Mouse (Mus musculus) heart, adult 18-20 months (tissue): ENCODE data around the gene Krt13. TPM values are rescaled to one million over a fixed set of nuclear protein-coding genes. Genes with fewer than 3 reads are reported as not detected.

Source experiments
- DNase-seq, 2 experiments: peaks; one replicate each; pipeline ENCODE4 v3.0.0; 2021 to 2022; ENCODE audit warnings: mixed read lengths in 1 of 2
- total RNA-seq, 2 experiments: library from RNA; stranded (reverse); gene quantifications; 2 replicates each; pipeline ENCODE4 v1.2.3; 2021

Krt13 gene
- total RNA-seq, 2 experiments from 2014 or later = not detected

GRCm38 (mm10) chr11:100112935-100113741 is 8.2 kb downstream of the Krt13 start:
- DNase-seq = no peak

GRCm38 (mm10) chr11:100105576-100106122 is 15.7 kb downstream of the Krt13 start, which contains the start of gene Krt36:
Gene Krt36 (minus strand): TSS chr11:100105626.
- DNase-seq = no peak

GRCm38 (mm10) chr11:100102693-100103429 is 18.5 kb downstream of the Krt13 start:
- DNase-seq = no peak

- DNase-seq = no peak
These were observed 21.0 kb downstream of the Krt13 start for GRCm38 (mm10) chr11:100100391-100100790.

- no peak for DNase-seq
These were observed 23.5 kb downstream of the Krt13 start for GRCm38 (mm10) chr11:100097819-100098218.

- DNase-seq = no peak
These were observed 25.2 kb downstream of the Krt13 start, which contains the start of gene Krt35 for GRCm38 (mm10) chr11:100096141-100096540. Gene Krt35 (minus strand): TSS chr11:100096241.

GRCm38 (mm10) chr11:100088378-100089025 is 32.9 kb downstream of the Krt13 start:
- DNase-seq = no peak

GRCm38 (mm10) chr11:100087861-100088260 is 33.5 kb downstream of the Krt13 start, which contains the start of gene Krt32:
Gene Krt32 (minus strand): TSS chr11:100088226.
- no peak for DNase-seq

GRCm38 (mm10) chr11:100073873-100074272 is 47.5 kb downstream of the Krt13 start:
- no peak for DNase-seq

Other genes starting within 250 kb of the Krt13 start
- gene Krtap9-1, start 248.2 kb downstream of the Krt13 start, total RNA-seq = not detected
- not detected for gene Gm11567, start 242.4 kb downstream of the Krt13 start, total RNA-seq
- gene Krtap31-1, start 213.6 kb downstream of the Krt13 start, total RNA-seq = not detected
- not detected for gene Gm11565, start 206.8 kb downstream of the Krt13 start, total RNA-seq
- gene Krtap31-2, start 185.3 kb downstream of the Krt13 start, total RNA-seq = not detected
- not detected for gene Krtap9-5, start 173.1 kb downstream of the Krt13 start, total RNA-seq
- not detected for gene Krtap29-1, start 142.5 kb downstream of the Krt13 start, total RNA-seq
- gene Krtap16-1, start 135.0 kb downstream of the Krt13 start, total RNA-seq = not detected
- gene Krtap17-1, start 127.6 kb downstream of the Krt13 start, total RNA-seq = not detected
- not detected for gene Krt33a, start 105.4 kb downstream of the Krt13 start, total RNA-seq
- not detected for gene Krt33b, start 91.7 kb downstream of the Krt13 start, total RNA-seq
- not detected for gene Krt34, start 80.0 kb downstream of the Krt13 start, total RNA-seq
- gene Krt31, start 71.0 kb downstream of the Krt13 start, total RNA-seq = not detected
- not detected for gene Krt32, start 33.3 kb downstream of the Krt13 start, total RNA-seq
- not detected for gene Krt35, start 25.3 kb downstream of the Krt13 start, total RNA-seq
- gene Krt36, start 15.9 kb downstream of the Krt13 start, total RNA-seq = not detected
- 1 to 10 TPM in 1 of 2 experiments, not detected in 1; 1.4 TPM for gene Krt15, start 14.4 kb upstream of the Krt13 start, total RNA-seq
- gene Krt19, start 27.1 kb upstream of the Krt13 start, total RNA-seq = 1 to 10 TPM; 4.0 to 9.1 TPM
- not detected for gene Krt9, start 71.7 kb upstream of the Krt13 start, total RNA-seq
- not detected for gene Krt14, start 86.0 kb upstream of the Krt13 start, total RNA-seq
- not detected for gene Krt16, start 127.3 kb upstream of the Krt13 start, total RNA-seq
- gene Krt17, start 139.5 kb upstream of the Krt13 start, total RNA-seq = under 1 TPM in 1 of 2 experiments, not detected in 1; 0.31 TPM
- gene Krt42, start 148.3 kb upstream of the Krt13 start, total RNA-seq = not detected
- gene Eif1, start 198.3 kb upstream of the Krt13 start, total RNA-seq = 1,000 to 10,000 TPM; 1,847 to 1,982 TPM
- gene Gast, start 212.8 kb upstream of the Krt13 start, total RNA-seq = not detected
- 1 to 10 TPM; 1.8 to 1.9 TPM for gene Hap1, start 234.6 kb upstream of the Krt13 start, total RNA-seq